Mouse (Mus musculus) brain, embryonic 14.5 days (tissue): Measurements from ENCODE around the gene Csmd2. TPM values are rescaled to one million over a fixed set of nuclear protein-coding genes. Genes with fewer than 3 reads are reported as not detected.
A peak's percentile ranks its signal among the peaks of the same experiment; 100 is the strongest.

Source experiments
- DNase-seq: peaks from one replicate; pipeline ENCODE4 v3.0.0-alpha.2; 2011; ENCODE audit warnings: low read depth
- CTCF ChIP-seq: fragments of 200-500 bp; IDR thresholded peaks from 2 replicates; pipeline ENCODE4 v1.5.1; 2012; ENCODE audit warnings: inconsistent platforms, mild to moderate bottlenecking, moderate library complexity, borderline replicate concordance; ENCODE audit not compliant: insufficient read depth, insufficient read length; ENCODE audit errors: extremely low read depth
- POLR2A ChIP-seq: fragments of 200-500 bp; IDR thresholded peaks from 2 replicates; pipeline ENCODE4 v1.6.1; 2012; ENCODE audit warnings: mild to moderate bottlenecking, inconsistent platforms, borderline replicate concordance; ENCODE audit not compliant: poor library complexity, insufficient read depth, insufficient read length, severe bottlenecking; ENCODE audit errors: extremely low read depth
- polyA plus RNA-seq: library from polyadenylated mRNA; depleted of rRNA; stranded (reverse); fragments of >200 nt; gene quantifications from 2 replicates; pipeline ENCODE4 v1.2.3, GENCODE M21; 2012

Gene Csmd2
- polyA plus RNA-seq, 1 experiment, result 31.8 TPM

DNA sequence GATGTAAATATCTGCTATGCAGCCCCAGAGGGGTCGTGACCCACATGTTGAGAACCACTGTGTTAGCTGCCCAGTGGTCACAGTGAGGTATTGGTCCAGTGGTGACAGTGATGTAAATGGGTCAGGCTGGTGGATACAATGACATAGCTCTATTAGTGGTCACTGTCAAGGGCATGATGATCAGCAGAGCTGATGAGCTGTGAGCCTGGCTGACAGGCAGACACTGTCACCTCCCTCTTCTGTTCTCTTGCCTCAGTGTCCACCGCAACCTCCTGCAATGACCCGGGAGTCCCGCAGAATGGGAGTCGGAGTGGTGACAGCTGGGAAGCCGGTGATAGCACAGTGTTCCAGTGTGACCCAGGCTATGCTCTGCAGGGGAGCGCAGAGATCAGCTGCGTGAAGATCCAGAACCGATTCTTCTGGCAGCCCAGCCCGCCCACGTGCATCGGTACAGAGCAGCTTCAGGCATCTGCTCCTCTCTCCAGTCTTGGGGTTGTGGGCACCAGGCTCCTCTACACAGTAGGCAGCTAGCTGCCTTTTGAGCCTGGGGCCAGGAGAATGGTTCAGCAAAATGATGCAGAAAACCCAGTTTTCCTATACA is 461.3 kb downstream of the Csmd2 start:
- no peak for DNase-seq

DNA sequence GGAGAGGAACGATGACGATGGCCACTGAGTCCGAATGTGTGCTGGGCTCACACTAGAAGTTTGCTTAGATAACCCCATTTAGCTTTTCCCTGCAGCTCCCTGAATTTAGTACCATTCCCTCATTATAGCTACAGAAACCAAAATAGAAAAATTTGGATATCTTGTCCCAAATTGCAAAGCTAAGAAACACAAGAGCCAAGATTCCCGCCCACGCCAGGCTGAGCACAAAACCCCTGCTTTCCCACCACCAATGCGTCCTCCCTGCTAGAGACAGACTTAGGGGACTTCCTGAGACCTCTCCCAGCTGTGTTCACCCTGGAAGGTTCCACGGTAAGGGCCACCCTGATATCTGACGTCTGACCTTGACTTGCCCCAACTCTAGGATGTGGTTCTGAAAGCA is 462.5 kb downstream of the Csmd2 start:
- TF ChIP-seq POLR2A, result no peak
- no peak for TF ChIP-seq CTCF
- no peak for DNase-seq

More for the DNA sequence above, 461.3 kb downstream of the Csmd2 start:
- TF ChIP-seq POLR2A, result no peak

DNA sequence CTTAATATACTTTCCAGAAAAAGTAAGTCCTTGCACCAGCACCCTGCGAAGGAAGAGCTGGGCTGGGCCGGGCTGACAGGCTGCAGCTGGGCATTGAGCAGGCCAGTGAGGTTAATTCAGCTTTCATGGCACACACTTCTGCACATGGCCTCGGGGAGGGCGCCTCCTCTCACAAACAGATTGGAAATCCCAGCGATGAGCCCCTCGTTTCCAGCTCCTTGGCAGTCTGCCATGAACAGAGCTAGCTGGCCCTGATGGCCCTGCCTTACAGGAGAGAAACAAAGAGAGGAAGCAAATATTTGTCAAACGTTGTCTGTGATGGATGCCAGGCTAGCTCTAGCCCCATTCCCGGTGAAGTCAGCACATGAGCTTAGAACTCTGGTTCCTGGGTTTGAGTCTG is 463.3 kb downstream of the Csmd2 start:
- TF ChIP-seq POLR2A, result no peak
- no peak for TF ChIP-seq CTCF
- DNase-seq, result peak; percentile 95

DNA sequence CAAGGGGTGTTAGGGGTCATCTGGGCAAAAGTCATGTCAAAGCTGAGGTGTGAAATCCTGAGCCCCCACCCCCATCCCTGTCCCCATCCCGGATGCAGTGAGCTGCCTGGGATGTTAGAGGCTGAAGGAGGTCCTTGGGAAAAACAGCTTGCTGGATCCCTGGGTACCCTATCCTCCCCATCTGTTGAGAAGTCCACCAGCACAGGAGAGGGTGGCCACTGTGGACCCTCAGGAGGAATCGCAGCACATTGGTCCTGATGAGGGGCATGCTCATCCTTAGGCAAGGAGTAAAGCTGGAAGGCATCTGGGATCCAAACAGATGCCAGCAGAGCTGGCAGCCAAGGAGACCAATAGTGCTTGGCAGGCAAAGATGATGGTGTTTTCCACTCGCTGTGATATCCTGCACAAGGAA is 463.7 kb downstream of the Csmd2 start:
- TF ChIP-seq CTCF (no peak), POLR2A (no peak)
- peak; percentile 71 for DNase-seq

DNA sequence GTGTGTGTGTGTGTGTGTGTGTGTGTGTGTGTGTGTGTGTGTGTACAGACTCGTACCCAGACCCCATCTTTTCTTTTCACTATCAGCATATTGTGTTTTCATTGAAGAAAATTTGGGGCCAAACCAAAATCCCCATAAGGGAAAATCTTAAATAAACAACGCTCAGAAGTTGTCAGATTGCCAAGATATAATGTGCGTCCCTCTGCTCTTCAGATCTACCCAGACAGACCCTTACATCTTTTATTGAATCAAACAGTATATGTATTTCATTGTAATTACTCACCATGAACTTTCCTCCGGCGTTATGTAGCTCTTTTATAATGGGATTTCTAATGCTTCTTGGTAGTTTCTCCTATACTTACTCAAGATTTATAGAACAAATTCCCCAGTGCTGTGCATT is 479.1 kb downstream of the Csmd2 start:
- no peak for TF ChIP-seq POLR2A
- no peak for TF ChIP-seq CTCF
- DNase-seq, result no peak

DNA sequence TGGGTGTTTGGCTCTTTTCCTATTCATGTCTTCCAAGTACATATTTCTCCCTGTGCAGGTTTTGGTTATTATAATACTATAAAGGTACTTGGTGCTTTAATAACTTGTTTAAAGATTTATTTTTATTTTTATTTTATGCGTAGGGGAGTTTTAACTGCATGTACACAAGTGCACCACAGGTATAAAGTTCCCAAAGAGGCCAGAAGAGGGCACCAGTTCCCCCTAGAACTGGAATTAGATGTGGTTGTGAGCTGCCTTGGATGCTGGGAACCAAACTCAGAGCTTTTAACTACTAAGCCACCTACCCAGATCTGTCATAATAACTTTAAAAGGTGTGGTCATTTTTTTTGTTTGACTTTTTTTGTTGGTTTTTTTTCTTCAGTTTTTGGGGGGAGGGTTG is 480.4 kb downstream of the Csmd2 start:
- no peak for DNase-seq
- TF ChIP-seq POLR2A, result no peak
- TF ChIP-seq CTCF, result peak; percentile 9; the same call in 1 of the 2 replicates

DNA sequence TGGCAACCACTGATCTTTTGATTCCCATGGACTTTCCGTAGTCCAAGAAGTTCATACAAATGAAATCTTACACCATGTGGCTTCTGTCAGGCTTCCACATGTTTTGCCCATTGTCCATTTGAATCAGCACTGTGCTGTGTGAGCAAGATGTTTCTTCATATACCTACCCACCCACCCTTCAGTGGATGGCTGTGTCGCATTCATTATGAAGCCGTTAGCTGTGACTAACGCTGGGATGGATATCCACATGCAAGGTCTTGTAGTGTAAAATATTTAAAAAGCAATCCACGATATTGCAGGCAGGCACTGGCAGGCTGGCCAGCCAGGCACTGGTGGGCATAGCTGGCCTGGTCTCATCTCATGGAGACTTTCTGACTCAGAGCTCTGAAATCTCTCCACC is 488.6 kb downstream of the Csmd2 start:
- DNase-seq, result no peak
- TF ChIP-seq CTCF, result no peak

DNA sequence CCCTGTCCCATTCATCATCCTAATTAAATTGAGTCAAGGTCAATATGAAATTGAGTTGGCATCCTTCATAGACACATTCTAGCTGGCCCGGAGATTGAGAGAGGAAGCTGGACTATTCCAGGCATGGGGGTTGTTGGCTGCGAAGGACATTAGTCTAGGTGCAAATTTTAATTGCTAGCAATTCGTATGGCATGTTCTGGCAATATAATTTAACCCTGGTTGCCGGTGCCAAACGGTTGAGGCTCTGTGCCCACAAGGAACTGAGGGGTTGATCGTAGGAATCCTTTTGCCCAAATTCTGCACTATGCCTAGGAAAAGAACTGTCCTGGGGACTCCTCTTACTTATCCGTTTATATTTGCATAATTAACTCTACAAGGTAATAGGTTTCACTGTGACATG is 496.2 kb downstream of the Csmd2 start:
- no peak for DNase-seq
- TF ChIP-seq POLR2A (no peak), CTCF (no peak)

DNA sequence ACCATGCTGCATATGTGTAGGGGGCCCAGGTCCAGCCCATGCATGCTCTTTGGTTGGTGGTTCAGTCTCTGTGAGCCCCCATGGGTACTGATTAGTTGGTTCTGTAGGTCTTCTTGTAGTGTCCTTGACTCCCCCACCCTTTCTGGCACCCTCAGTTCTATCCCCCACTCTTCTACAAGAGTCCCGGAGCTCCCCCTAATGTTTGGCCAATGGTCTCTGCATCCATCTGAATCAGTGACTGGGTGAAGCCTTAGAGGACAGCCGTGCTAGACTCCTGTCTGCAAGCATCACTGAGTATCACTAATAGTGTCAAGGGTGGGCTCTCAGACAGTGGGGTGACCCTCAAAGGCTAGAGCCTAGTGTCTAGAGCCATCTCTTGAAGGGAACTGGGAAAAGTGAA is 497.0 kb downstream of the Csmd2 start:
- TF ChIP-seq POLR2A (no peak), CTCF (no peak)
- no peak for DNase-seq

DNA sequence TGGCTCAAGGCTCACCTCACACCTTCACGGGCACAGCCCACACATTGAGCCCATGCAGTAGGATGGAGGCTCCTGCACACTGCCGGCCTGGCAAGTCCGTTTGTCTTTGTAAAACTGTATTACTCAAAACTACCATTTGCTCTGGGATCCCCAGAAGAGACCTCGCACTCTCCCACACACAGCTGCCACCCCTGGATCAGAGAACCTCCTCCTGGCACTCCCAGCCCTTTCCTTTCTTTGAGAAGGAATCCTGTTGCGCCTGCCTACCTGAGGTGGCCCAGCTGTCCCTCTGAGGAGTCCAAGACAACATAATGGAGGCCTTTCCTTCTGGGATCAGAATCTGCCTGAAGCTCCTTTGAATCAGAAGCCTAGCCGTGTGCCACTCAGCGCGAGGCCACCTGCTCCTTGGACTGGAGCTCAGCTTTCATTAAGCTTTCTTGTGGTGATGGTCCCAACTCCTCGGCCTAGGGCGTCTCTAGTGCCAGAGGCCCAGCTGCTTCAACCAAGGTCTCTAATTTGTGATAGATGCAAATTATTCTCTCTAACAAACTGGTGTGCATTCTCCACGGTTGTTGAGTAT is 502.0 kb downstream of the Csmd2 start:
- DNase-seq, result peak; percentile 58
- TF ChIP-seq CTCF, result no peak
- TF ChIP-seq POLR2A, result no peak

DNA sequence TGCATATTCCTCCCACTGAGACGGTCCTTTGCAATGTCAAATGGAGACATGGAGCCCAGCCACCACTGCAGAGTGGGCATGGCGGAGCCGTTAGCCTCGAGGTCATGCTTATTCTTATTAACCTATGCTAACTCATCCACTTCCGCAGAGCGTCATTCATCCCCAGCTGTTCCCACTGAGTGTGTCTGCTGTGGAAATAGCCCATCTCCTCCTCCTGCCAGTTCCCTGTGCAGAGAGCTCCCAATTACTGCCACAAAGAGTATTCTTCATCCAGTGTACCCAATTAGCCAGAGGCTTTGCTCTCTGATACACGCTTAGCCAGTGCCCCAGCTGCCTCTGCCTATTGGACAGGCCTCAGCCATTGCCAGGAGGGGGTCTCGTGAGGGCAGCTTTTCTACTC is 504.4 kb downstream of the Csmd2 start:
- TF ChIP-seq CTCF (no peak), POLR2A (no peak)
- peak; percentile 90 for DNase-seq

DNA sequence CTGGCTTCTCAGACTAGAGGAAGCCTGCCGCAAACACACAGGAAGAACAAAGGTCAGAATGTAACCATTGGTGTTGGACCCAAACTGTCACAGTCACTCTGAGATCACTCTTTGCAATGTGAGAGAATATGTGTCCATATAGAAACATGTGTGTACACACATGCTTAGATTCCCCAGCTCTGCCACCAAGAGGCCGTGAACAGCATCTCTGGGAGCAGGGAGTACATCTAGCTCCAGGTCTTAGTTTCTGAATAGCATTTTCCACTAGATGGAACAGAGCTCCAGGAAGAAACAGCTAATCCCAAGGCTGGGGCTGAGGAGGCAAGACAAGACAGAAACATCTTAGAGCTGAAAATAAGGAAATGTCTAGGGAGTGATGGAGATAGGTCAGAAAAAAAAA is 512.3 kb downstream of the Csmd2 start:
- TF ChIP-seq POLR2A (no peak), CTCF (peak; percentile 30; the same call in 1 of the 2 replicates)
- peak; percentile 39 for DNase-seq

DNA sequence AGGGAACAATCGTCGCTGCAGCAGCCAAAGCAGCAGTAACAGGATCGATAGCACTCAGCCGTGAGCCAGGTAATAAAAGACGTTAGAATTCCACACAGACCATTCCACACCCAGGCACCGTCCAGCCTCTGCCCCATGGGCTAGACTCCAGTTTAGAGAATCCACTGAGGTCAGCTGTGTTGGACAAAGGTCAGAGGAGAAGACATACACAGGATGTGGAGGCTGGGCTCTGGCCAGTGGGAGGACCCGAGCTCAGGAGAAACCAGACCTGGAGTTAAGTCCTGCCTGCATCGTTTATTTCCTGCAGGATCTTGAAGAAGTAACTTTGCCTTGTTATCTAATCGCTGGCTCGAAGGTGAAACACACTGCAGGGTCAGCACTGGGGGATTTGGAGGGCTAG is 519.2 kb downstream of the Csmd2 start:
- TF ChIP-seq CTCF (no peak), POLR2A (no peak)
- no peak for DNase-seq

DNA sequence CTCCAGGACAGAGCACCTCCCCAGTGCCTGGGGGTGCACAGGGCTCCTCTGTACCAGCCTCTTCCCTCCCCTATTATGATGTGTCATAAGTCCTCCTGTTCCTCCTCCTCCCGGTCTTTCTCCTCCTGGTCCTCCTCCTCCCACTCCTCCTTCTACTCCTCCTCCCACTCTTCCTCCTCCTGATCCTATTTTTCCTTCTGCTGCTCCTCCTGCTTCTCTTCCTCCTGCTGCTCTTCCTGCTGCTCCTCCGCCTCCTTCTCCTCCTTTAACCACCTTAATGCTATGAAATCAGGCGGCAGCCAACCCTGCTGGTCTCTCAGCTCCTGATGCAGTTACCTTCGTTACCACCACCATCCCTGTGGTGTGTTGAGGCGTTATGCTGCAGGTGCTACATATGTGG is 522.2 kb downstream of the Csmd2 start:
- TF ChIP-seq CTCF (no peak), POLR2A (no peak)
- no peak for DNase-seq

DNA sequence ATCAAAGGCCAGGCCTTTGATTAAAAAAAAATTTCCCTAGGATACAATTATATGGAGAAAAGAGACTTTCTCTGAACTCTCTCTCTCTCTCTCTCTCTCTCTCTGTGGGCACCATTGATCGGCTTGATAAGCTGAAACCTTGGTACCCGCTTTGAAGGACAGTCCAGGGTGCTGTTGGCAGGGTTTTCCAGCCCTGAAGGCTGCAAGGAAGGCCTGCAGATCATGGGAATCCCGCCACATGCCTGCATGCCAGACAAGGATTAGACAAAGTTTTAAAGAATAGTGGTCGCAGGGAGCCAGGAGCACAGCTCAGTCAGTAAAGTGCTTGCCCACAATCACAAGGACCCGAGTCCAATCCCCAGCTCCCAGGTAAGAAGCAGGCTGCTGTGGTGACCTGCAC is 526.8 kb downstream of the Csmd2 start:
- DNase-seq, result no peak
- TF ChIP-seq CTCF, result no peak
- TF ChIP-seq POLR2A, result no peak

DNA sequence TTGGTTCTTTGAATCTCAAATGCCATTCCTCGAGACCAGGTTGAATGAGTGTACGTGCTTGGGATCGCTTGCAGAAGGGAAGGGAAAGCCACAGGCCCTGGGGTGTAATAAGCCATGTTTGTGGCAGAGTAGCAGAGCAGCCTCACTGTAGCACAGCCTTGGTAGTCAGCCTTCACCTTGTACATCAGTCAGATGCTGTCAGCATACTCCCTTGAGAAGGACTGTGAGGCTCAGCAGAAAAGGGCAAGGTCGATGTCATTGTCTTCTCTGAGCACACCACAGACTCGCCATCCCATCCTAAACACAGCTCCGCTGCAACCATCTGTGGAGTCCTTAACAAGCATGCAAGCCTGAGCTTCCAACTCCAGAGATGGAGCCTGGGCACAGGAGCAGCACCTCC is 533.6 kb downstream of the Csmd2 start:
- DNase-seq, result no peak
- TF ChIP-seq CTCF, result no peak
- no peak for TF ChIP-seq POLR2A
